Mouse (Mus musculus) liver, embryonic 12.5 days (tissue): ENCODE data around the gene Mrgpra1. TPM values are rescaled to one million over a fixed set of nuclear protein-coding genes. Genes with fewer than 3 reads are reported as not detected.
"Not testable (repeated sequence)": the region's sequence is repeated elsewhere in the genome, so short reads cannot be mapped to it uniquely, and the experiment has no call there.

ENCODE experiments used
- ATAC-seq: fragments of 200-750 bp; cut with Nextera tagmentation; 2 replicates; pipeline ENCODE4 v1.8.0; 2017; ENCODE audit warnings: moderate number of reproducible peaks, mild to moderate bottlenecking, moderate library complexity
- H3K27ac ChIP-seq: fragments of 300-500 bp; sonication (generic); 2 replicates; pipeline ENCODE4 v1.5.1; 2016; ENCODE audit warnings: mild to moderate bottlenecking
- H3K27me3 ChIP-seq: fragments of 300-500 bp; sonication (generic); replicated peaks from 2 replicates; pipeline ENCODE4 v1.6.1; 2016; ENCODE audit warnings: mild to moderate bottlenecking, moderate library complexity
- H3K36me3 ChIP-seq: fragments of 300-500 bp; sonication (generic); 2 replicates; pipeline ENCODE4 v1.6.1; 2016; ENCODE audit warnings: mild to moderate bottlenecking, moderate library complexity
- H3K4me1 ChIP-seq: fragments of 300-500 bp; sonication (generic); 2 replicates; pipeline ENCODE4 v1.6.1; 2016
- H3K4me2 ChIP-seq: fragments of 300-500 bp; sonication (generic); 2 replicates; pipeline ENCODE4 v1.6.1; 2016; ENCODE audit warnings: mild to moderate bottlenecking, moderate library complexity
- H3K4me3 ChIP-seq: fragments of 300-500 bp; sonication (generic); 2 replicates; pipeline ENCODE4 v1.5.1; 2016; ENCODE audit warnings: mild to moderate bottlenecking, moderate library complexity
- H3K9ac ChIP-seq: fragments of 300-500 bp; sonication (generic); 2 replicates; pipeline ENCODE4 v1.6.1; 2016; ENCODE audit warnings: mild to moderate bottlenecking, moderate library complexity
- H3K9me3 ChIP-seq: fragments of 300-500 bp; sonication (generic); replicated peaks from 2 replicates; pipeline ENCODE4 v1.6.1; 2016; ENCODE audit warnings: mild to moderate bottlenecking, moderate library complexity
- WGBS: fragments of 180-500 bp; shearing (Covaris S2); methylation state at CpG from one replicate; pipeline ENCODE4 v1.1.7; 2016; ENCODE audit not compliant: insufficient replicate concordance; 5-methylcytosine and 5-hydroxymethylcytosine counted together
- polyA plus RNA-seq: library from polyadenylated mRNA; unstranded; fragments of >200 nt; fragmentation: Nextera tagmentation; extraction: Ambion mirVana; gene quantifications from 2 replicates; pipeline ENCODE4 v1.2.1, GENCODE M21; 2016

The Mrgpra1 gene
- not detected in 2 replicates for polyA plus RNA-seq

- Histone ChIP-seq H3K4me3 (no peak within 1 kb of the TSS), H3K9ac (no peak within 1 kb of the TSS), H3K4me1 (no peaks in the 10 kb centered on the region), H3K36me3 (no peaks in the 10 kb centered on the region), H3K27me3 (no peaks in the 10 kb centered on the region), H3K4me2 (no peak within 1 kb of the TSS), H3K27ac (no peak within 1 kb of the TSS), H3K9me3 (peaks cover 19% of the 10 kb centered on the region)
- 46% methylated on average over 1 of the region's 1 CpGs for WGBS
- no peak for ATAC-seq
Measured at GRCm38 (mm10) chr7:47354140-47354539, at the start of gene Mrgpra1. Gene Mrgpra1, minus strand, starts transcription at chr7:47354240.

GRCm38 (mm10) chr7:47401125-47401524 is 47.1 kb upstream of the Mrgpra1 start:
- H3K27me3 ChIP-seq: no peaks in the 10 kb centered on the region
- no peaks in the 10 kb centered on the region for H3K36me3 ChIP-seq
- no peaks in the 10 kb centered on the region; the same call in 1 of the 2 replicates for H3K4me1 ChIP-seq
- H3K9ac ChIP-seq: no peak overlapping the region
- H3K4me3 ChIP-seq: no peak overlapping the region
- ATAC-seq: no peak
- H3K4me2 ChIP-seq: no peak overlapping the region
- H3K27ac ChIP-seq: no peak overlapping the region
- H3K9me3 ChIP-seq: no peaks in the 10 kb centered on the region

- H3K4me1 ChIP-seq: no peaks in the 10 kb centered on the region
- no peak overlapping the region for H3K27ac ChIP-seq
- H3K36me3 ChIP-seq: no peaks in the 10 kb centered on the region
- no peaks in the 10 kb centered on the region for H3K27me3 ChIP-seq
- ATAC-seq: no peak
- no peak overlapping the region for H3K9ac ChIP-seq
- no peak overlapping the region for H3K4me3 ChIP-seq
- no peak overlapping the region for H3K4me2 ChIP-seq
- WGBS: 46% methylated on average over 3 of the region's 3 CpGs
- H3K9me3 ChIP-seq: 0 out of 2 replicates have a peak, but pooled peaks cover 5% of the 10 kb centered on the region
Measured at GRCm38 (mm10) chr7:47348421-47348820, 5.6 kb downstream of the Mrgpra1 start.

- WGBS: 64% methylated on average over 4 of the region's 4 CpGs
Measured at GRCm38 (mm10) chr7:47345905-47346478, 8.0 kb downstream of the Mrgpra1 start.

GRCm38 (mm10) chr7:47341887-47342286 is 12.2 kb downstream of the Mrgpra1 start:
- not testable (repeated sequence) for H3K27ac ChIP-seq, H3K27me3 ChIP-seq, H3K4me3 ChIP-seq, H3K36me3 ChIP-seq, H3K9ac ChIP-seq, ATAC-seq, H3K9me3 ChIP-seq, H3K4me1 ChIP-seq, H3K4me2 ChIP-seq
- WGBS: 51% methylated on average over 3 of the region's 3 CpGs

More at GRCm38 (mm10) chr7:47345905-47346478, 8.0 kb downstream of the Mrgpra1 start:
- Histone ChIP-seq H3K4me3 (no peak overlapping the region), H3K4me2 (no peak overlapping the region), H3K27me3 (no peaks in the 10 kb centered on the region), H3K27ac (no peak overlapping the region), H3K9ac (no peak overlapping the region), H3K4me1 (no peaks in the 10 kb centered on the region), H3K36me3 (no peaks in the 10 kb centered on the region), H3K9me3 (0 out of 2 replicates have a peak, but pooled peaks cover 5% of the 10 kb centered on the region)
- no peak for ATAC-seq

GRCm38 (mm10) chr7:47341389-47341788 is 12.7 kb downstream of the Mrgpra1 start:
- not testable (repeated sequence) for H3K4me2 ChIP-seq, H3K9ac ChIP-seq, ATAC-seq, H3K36me3 ChIP-seq, H3K4me1 ChIP-seq, H3K27ac ChIP-seq, H3K9me3 ChIP-seq, H3K4me3 ChIP-seq, H3K27me3 ChIP-seq
- WGBS: 47% methylated on average over 3 of the region's 3 CpGs

- Histone ChIP-seq H3K4me1 (no peaks in the 10 kb centered on the region), H3K4me2 (no peak overlapping the region), H3K9me3 (peaks cover 4% of the 10 kb centered on the region; the same call in 1 of the 2 replicates), H3K36me3 (no peaks in the 10 kb centered on the region), H3K9ac (no peak overlapping the region), H3K27me3 (no peaks in the 10 kb centered on the region), H3K4me3 (no peak overlapping the region), H3K27ac (no peak overlapping the region)
- no peak for ATAC-seq
- 29% methylated on average over 1 of the region's 1 CpGs for WGBS
Measured at GRCm38 (mm10) chr7:47318299-47318698, 35.7 kb downstream of the Mrgpra1 start.

GRCm38 (mm10) chr7:47312289-47312688 is 41.8 kb downstream of the Mrgpra1 start:
- H3K4me2 ChIP-seq: no peak overlapping the region
- ATAC-seq: no peak
- 24% methylated on average over 4 of the region's 4 CpGs for WGBS

GRCm38 (mm10) chr7:47309855-47310254 is 44.2 kb downstream of the Mrgpra1 start:
- no peak for ATAC-seq
- 76% methylated on average over 10 of the region's 10 CpGs for WGBS

More at GRCm38 (mm10) chr7:47312289-47312688, 41.8 kb downstream of the Mrgpra1 start:
- no peaks in the 10 kb centered on the region for H3K36me3 ChIP-seq
- peaks cover 14% of the 10 kb centered on the region for H3K9me3 ChIP-seq
- no peak overlapping the region for H3K4me3 ChIP-seq
- no peaks in the 10 kb centered on the region for H3K4me1 ChIP-seq
- no peak overlapping the region for H3K9ac ChIP-seq
- H3K27ac ChIP-seq: no peak overlapping the region
- H3K27me3 ChIP-seq: no peaks in the 10 kb centered on the region

GRCm38 (mm10) chr7:47304661-47305060 is 49.4 kb downstream of the Mrgpra1 start:
- WGBS: 73% methylated on average over 5 of the region's 6 CpGs
- H3K27me3 ChIP-seq: not testable (repeated sequence)

More at GRCm38 (mm10) chr7:47309855-47310254, 44.2 kb downstream of the Mrgpra1 start:
- Histone ChIP-seq H3K27ac (no peak overlapping the region), H3K4me2 (no peak overlapping the region), H3K27me3 (no peaks in the 10 kb centered on the region), H3K9me3 (peaks cover 14% of the 10 kb centered on the region; the same call in 1 of the 2 replicates), H3K9ac (no peak overlapping the region), H3K4me1 (no peaks in the 10 kb centered on the region), H3K4me3 (no peak overlapping the region), H3K36me3 (no peaks in the 10 kb centered on the region)

GRCm38 (mm10) chr7:47299612-47300011 is 54.4 kb downstream of the Mrgpra1 start:
- not testable (repeated sequence) for H3K27me3 ChIP-seq, H3K4me1 ChIP-seq, H3K4me3 ChIP-seq, H3K4me2 ChIP-seq, ATAC-seq, H3K9ac ChIP-seq, H3K36me3 ChIP-seq, H3K27ac ChIP-seq
- peaks cover 10% of the 10 kb centered on the region; the same call in 1 of the 2 replicates for H3K9me3 ChIP-seq

More at GRCm38 (mm10) chr7:47304661-47305060, 49.4 kb downstream of the Mrgpra1 start:
- not testable (repeated sequence) for H3K9ac ChIP-seq, H3K4me3 ChIP-seq, H3K36me3 ChIP-seq, H3K4me2 ChIP-seq, H3K4me1 ChIP-seq, H3K27ac ChIP-seq, ATAC-seq, H3K9me3 ChIP-seq
